Mouse (Mus musculus) thymus, adult 2 months (tissue): ENCODE results near the gene Mpv17l2.

ENCODE experiments used
- CTCF ChIP-seq: fragments of 200-500 bp; IDR thresholded peaks from 2 replicates; pipeline ENCODE4 v1.5.1; 2012; ENCODE audit warnings: mild to moderate bottlenecking, control low read depth, low read length, moderate library complexity, borderline replicate concordance; ENCODE audit not compliant: control insufficient read depth, poor library complexity, insufficient read depth; ENCODE audit errors: extremely low read depth
- POLR2A ChIP-seq: fragments of 200-500 bp; IDR thresholded peaks from 2 replicates; pipeline ENCODE4 v1.6.1; 2012; ENCODE audit warnings: mild to moderate bottlenecking, low read length, control low read depth, moderate library complexity; ENCODE audit not compliant: control insufficient read depth, poor library complexity, insufficient read depth; ENCODE audit errors: extremely low read depth

- no peak for TF ChIP-seq CTCF
- TF ChIP-seq POLR2A = no peak
Measured at GRCm38 (mm10) chr8:70807304-70807703, 46.6 kb upstream of the Mpv17l2 start.
